Mouse (Mus musculus): ENCODE data around the gene Insl5.

Gene Insl5

DNA sequence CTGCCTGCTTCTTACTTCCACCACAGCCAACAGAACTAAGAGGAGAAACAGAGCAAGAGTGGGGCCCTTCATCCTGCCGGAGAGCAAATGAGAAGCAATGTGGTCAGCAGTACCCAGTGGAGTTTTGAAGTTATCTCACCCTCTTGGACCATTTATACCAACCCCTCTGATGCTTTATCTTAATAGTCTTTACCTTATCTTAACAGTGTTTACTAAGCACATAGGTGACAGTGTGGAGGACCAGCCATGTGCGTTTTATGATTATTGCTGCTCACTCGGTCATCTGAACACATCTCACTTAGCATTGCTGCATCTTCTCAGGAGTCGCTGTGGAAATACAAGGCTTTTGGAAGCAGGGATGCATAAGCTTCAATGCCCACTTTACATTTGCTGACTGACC is at the start of gene Insl5:
Insl5 (minus strand) TSS at position 222 of the 400 bp plus-strand sequence.
- DNase-seq (ENCODE audit: low spot score) = no peak

- DNase-seq (ENCODE audit: low spot score) = no peak
Measured at GRCm38 (mm10) chr4:103070631-103071030, 44.0 kb upstream of the Insl5 start.

DNA sequence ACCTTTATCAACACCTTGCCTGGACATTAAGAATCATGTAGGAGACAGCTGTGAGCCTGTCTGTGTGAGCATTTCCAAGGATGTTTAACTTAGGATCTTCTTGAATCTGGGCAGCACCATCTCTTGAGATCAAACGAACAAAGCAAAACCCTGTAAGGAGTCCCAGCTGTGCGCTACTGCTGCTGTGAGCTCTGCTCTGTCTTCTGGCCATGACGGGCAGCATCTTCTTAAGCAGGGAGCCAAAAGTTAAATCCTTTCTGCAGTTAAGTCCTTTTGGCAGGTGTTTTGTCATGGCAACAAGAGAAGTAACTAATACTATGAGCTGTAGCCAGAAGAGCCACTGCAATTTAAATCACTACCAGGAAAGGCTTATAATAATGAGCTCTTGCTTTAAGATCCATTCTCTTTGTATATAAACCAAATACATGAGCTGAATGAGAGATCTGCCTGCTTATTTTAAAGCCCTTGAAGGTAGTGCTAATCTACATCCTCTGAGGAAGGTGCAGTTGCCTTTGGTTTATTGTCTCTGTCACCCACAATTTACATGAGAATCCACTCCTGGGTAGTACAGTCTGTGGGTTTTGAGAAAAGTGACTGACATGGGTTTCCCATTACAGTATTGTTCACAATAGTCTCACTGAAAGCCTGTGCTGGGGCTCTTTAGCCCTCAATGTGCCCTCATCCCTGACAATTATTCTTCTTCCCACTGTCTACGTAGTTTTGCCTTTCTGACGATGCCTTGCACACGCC is 41.4 kb upstream of the Insl5 start:
- no peak for DNase-seq (ENCODE audit: low spot score)

DNA sequence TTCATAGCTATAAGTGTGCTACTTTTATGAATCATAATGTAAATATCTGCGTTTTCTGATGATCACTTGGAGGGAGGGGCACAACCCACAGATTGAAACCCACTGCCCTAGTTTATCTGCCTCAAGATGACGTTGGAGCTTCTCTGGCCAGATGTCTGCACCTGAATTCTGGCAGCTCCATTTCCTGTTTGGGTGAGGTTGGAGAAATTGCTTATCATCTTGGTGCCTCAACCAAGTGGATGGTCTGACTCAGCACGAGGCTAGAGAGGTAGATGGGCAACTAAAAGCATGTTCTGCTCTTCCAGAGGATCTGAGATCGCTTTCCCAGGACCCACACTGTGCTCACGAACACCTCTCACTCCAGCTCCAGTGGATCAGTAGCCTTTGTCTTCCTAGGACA is 38.3 kb upstream of the Insl5 start:
- DNase-seq (ENCODE audit: low spot score) = no peak

- no peak for DNase-seq (ENCODE audit: low spot score)
Measured at GRCm38 (mm10) chr4:103064421-103064820, 37.8 kb upstream of the Insl5 start.

DNA sequence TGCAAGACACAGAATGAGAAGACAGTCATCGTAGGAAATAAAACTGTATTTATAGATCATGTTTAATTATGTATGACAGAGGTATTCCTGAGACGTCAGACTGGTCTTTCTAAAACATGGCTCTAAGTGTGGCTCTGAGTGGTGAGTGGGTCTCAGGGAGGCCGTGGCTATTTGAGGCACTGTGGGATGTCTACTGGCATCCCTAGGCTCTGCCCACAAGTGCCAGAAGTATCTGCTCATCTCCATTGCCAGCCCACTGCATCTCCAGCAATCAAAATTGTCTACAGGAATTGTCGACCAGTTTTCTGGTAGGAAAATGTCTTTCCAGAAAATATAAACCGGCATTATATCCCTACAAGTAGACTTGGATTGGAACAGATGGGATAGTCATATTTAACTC is 30.3 kb upstream of the Insl5 start:
- no peak for DNase-seq (ENCODE audit: low spot score)

DNA sequence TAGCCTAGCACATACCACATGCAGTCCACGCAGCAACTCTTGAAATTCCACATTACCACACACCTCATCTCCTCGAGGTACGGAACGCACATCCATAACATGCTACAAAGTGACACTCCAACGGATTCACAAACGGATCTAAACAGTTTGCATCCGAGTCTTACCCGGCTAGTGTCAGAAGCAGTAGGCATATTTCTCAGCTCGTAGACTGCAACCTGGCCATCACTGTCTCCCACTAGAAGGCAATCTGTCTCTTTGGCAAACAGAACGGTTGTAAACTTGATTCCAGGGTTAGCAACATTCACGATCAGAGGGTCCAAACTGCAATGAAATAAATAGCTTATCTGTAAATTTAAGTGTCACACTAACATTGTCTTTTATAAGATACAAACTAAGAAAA is 21.4 kb upstream of the Insl5 start:
- DNase-seq (ENCODE audit: low spot score) = no peak

DNA sequence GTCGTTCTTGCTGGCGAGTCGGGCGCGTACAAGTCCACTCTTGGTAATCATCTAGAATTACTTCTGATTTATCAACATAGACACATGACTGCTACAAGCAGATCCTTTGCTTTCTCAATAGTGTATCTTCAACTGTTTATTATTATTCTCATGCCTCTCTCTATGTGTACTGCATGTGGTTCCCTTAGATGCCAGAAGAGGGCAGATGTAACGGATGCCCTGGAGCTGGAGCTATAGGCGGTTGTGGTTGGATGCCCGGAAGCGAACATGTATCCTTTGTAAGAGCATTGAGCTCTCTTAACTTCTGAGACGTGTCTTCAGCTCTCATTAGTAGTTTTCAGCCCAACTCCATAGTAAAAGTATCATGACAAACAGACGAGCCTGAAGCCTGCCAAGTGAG is 16.4 kb upstream of the Insl5 start:
- no peak for DNase-seq (ENCODE audit: low spot score)

DNA sequence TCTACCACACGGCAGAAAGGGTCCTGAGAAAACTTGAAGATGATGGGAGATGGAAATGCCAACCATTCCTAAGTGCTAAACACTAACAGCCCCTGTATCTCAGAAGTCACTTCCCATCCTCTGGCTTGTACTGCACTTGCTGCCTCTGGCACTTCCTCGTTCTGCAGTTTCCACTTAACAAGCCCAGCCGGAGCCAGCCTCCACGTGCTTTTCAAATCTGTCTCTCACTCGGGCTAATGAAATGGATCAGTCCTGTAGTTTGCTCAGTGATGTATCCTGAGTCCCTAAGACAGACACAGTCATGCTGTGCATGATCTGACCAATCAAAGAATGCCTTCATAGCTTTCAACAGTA is 13.2 kb upstream of the Insl5 start:
- DNase-seq (ENCODE audit: low spot score) = no peak

GRCm38 (mm10) chr4:103039103-103039837 is 12.6 kb upstream of the Insl5 start:
- no peak for DNase-seq (ENCODE audit: low spot score)

DNA sequence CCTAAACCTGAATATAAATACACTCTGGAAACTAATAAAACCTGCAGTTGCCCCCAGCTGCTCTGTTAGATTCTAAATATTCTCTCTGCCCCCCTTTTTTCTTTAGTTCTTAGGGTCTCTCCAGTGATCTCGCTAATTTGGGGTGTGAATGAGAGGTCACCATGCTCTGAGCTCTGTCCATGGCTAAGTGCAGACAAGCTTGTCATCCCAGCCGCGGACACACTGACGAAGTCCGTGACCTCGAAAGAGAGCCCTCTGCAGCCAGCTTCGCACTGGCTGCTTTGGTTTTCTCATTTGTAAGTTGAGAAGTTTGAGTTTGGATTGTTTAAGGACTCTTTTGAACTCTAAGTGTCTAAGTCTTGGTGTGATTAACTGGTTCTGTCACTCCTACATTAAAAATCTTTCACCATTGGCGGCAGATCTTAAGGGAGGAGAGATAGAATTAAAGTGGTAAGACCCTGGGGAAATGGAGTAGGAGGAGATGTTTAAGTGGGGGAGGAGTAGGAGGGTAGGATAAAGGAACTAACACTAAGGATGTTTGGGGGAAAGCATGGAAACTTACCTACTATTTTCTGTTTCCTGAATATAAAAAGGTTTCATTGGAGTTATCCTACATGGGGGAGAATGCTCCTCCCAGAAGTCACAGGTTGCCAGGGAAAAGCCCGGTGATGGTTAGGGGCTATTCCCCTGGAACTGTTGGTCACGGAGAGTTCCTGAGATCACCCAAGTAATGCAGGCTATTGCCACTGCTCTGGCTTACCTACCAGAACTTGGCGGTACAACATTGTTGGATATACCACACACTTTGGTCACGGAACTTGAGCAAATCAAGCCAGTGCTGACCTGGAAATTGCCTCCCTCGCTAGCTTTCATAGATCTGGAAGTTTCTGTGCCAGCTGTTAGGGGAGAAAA is 1.8 kb upstream of the Insl5 start:
- no peak for DNase-seq (ENCODE audit: low spot score)

- no peak for DNase-seq (ENCODE audit: low spot score)
Measured at GRCm38 (mm10) chr4:103027745-103028144, 1.1 kb upstream of the Insl5 start.

DNA sequence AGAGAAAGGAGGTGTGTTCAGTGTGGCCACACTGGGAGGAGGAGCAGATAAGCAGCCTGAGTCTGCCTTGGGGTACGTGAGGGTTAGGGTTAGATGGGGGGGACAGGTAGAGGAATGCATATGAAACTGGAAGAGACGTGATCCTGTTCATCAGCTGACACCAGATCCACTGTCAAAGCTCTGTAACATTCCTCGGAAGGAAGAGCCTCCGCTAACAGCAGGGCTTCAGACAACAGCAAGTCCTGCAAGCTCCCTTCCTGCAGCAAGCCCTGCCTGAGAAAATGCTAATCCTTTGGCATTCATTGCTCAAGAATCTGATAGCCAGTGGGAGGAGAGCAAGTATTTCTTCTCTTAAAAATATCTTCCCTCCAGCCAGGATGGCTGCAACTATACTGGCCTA is 13.2 kb downstream of the Insl5 start:
- DNase-seq (ENCODE audit: low spot score) = no peak

DNA sequence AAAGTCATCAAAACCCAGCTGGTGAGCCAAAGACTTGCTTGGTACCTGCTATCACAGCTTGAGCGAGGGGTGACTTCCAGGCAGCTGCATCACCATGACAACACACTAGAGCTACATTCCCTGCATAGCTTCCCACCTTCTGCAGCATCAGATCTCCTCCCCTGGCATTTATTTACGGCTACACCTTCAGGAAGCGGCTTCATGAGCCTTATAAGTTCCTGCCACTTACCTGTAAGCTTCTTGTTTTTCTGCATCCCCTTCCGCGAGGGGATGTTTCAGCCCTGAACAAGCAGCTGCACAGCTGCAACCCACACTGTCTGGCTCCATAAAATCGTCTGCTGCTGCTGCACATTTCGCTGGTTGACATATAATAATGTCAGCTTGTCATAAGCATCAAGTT is 14.8 kb downstream of the Insl5 start:
- DNase-seq (ENCODE audit: low spot score) = no peak

- no peak for DNase-seq (ENCODE audit: low spot score)
Measured at GRCm38 (mm10) chr4:103010734-103011133, 15.9 kb downstream of the Insl5 start.

DNA sequence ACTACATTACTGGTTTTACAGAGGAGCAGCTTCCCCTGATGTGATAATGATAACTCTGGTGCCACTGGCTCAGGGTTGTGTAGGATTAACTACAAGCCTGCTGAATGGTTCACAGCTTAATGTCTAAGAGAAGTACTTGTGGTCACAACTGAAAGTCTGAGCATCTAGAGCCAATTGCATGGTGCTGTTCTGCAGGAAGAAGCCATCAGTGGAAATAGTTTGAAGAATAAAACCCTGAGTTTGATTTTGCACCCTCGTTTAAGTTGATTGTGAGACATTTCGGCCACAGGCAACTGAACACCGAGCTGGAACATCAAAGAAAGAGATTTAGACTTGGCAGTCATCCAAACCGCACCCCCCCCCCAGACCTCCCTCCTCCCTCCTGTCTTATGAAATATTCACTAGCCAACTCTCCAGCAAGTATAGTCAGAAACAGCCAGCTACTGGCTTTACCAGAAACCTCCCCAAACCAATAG is 19.7 kb downstream of the Insl5 start:
- DNase-seq (ENCODE audit: low spot score) = no peak

DNA sequence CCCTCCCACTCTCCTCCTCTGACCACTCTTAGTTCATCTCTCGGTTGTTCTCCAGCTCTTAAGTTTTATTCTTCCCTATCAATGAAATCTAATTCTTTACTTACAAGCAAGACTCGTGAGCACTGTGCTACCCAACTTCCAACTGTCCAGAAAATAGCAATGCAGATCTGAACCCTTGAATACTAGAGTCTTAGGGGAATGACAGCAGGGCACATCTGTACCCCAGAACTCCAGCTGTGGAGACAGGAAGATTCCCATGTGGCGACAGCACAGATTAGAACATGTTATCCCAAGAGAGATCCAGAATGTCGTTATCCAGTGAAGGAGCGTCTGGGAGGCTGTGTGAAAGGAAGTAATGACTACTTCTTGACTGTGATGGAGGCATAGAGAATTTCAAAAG is 20.4 kb downstream of the Insl5 start:
- DNase-seq (ENCODE audit: low spot score) = no peak

GRCm38 (mm10) chr4:103005190-103005945 is 21.3 kb downstream of the Insl5 start:
- DNase-seq (ENCODE audit: low spot score) = no peak

DNA sequence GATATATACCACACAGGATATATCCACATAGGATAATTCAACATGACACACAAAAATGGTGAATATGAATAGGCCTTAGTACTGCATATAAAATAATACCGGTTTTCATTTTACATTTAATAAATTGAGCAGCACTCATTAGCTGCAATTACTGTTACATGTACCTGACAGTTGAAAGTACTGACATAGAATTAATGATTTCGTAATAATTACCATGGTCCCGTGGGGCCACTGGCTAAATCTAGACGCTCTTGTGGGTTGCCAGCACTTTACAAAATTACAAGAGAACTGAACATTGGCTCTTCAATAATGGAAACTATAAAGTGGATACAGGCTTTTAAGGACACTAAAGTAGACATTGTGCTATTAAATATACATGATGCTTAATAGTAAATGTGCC is 22.0 kb downstream of the Insl5 start:
- DNase-seq (ENCODE audit: low spot score) = no peak

DNA sequence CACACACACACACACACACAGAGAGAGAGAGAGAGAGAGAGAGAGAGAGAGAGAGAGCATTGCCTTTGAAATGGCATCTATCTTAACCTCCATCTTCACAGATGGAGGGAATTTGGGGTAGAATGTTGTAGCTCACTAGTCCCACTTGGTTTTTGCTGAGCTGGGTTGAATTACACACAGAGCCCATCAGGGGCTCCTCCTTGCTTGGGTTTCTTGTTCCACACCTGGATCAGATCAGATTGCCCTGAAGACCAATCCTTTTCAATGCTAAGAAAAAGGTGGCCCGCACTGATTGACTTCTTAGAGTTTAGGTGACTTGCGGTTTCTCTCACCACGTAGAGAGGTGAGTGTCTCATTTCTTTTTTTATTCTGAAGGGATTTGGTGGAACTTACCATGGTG is 35.0 kb downstream of the Insl5 start:
- no peak for DNase-seq (ENCODE audit: low spot score)

DNA sequence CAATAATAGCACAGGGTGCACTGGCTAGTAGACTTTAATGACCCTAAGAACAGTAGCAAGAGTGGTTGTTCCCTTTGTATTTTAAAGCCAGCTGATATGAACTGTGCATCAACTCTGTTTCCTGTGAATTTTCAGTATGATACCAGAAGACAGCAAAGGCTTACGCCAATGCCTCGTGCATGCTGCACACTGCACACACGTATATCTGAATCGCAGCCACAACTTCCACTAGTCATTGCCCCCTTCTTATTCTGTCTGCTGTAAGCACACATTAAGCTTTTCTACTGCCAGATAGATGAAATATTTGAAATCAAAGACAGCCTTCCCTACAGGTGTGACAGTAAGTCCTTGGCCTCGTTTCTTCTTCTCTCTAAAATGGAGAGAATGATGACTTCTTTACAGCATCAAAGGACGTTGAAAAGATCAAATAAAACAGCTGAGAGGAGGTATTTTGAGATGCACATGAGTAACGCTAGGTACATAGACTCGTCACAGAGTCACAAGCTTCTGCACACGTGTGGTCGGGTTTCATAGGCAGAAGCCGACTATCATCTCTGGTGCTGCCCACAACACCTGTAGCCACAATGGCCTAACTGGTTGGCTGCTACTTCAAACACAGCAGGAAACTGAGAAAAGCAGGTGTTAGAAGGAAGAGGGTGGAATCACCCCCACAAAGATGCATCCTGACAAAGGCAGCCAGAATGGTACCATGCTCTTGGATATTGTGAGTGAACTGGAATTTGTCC is 35.9 kb downstream of the Insl5 start:
- no peak for DNase-seq (ENCODE audit: low spot score)
